Mouse (Mus musculus): ENCODE measurements around the gene Elovl5. TPM values are rescaled to one million over a fixed set of nuclear protein-coding genes. Genes with fewer than 3 reads are reported as not detected.
A peak's percentile ranks its signal among the peaks of the same experiment; 100 is the strongest.

Elovl5 gene
- polyA plus RNA-seq, 2 experiments = 59.1 to 72.7 TPM

DNA sequence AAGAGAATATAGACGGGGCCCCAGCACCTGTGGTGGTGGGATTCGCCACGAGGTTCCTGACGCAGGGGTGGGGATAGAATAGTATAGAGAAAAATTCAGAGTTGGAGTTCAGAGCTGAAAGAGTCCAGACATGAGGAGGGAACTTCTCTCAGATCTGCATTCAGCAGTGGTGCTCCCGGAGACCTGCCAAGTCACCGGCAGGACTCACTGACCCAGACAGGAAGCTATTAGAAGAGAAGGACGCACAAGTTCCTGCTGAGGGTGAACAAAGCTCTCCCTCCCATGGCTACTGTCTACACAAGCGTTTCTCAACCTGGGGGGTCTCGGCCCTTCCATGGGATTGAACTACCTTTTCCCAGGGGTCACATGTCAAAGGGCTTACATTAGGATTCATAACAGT lies 78.1 kb downstream of the Elovl5 start:
- no peak for TF ChIP-seq POLR2A (IDR thresholded peaks at IDR 0.05; ENCODE audit: borderline replicate concordance, extremely low read depth, insufficient read depth, insufficient read length)
- DNase-seq (ENCODE audit: low spot score) (no peak), ATAC-seq (ENCODE audit: low FRiP score, low read depth) (no peak)
- H3K4me1 ChIP-seq (ENCODE audit: control insufficient read depth, insufficient read depth, low read length) = no peaks in the 10 kb centered on the region
- WGBS = 83% methylated on average over 9 of the region's 9 CpGs
- H3K27ac ChIP-seq (replicated peaks; ENCODE audit: low read depth, low read length) = no peak overlapping the region
- H3K4me3 ChIP-seq (replicated peaks; ENCODE audit: low read length) = no peak overlapping the region
- H3K27me3 ChIP-seq (ENCODE audit: control insufficient read depth, insufficient read depth, low read length) = no peaks in the 10 kb centered on the region
- no peak overlapping the region for H3K9ac ChIP-seq (ENCODE audit: low read depth, low read length, severe bottlenecking)
- H3K36me3 ChIP-seq (ENCODE audit: control insufficient read depth, insufficient read depth, low read length) = no peaks in the 10 kb centered on the region
- H3K4me2 ChIP-seq (replicated peaks; ENCODE audit: low read depth, low read length, severe bottlenecking) = no peak overlapping the region
- no peaks in the 10 kb centered on the region for H3K9me3 ChIP-seq (ENCODE audit: control insufficient read depth, low read length)

DNA sequence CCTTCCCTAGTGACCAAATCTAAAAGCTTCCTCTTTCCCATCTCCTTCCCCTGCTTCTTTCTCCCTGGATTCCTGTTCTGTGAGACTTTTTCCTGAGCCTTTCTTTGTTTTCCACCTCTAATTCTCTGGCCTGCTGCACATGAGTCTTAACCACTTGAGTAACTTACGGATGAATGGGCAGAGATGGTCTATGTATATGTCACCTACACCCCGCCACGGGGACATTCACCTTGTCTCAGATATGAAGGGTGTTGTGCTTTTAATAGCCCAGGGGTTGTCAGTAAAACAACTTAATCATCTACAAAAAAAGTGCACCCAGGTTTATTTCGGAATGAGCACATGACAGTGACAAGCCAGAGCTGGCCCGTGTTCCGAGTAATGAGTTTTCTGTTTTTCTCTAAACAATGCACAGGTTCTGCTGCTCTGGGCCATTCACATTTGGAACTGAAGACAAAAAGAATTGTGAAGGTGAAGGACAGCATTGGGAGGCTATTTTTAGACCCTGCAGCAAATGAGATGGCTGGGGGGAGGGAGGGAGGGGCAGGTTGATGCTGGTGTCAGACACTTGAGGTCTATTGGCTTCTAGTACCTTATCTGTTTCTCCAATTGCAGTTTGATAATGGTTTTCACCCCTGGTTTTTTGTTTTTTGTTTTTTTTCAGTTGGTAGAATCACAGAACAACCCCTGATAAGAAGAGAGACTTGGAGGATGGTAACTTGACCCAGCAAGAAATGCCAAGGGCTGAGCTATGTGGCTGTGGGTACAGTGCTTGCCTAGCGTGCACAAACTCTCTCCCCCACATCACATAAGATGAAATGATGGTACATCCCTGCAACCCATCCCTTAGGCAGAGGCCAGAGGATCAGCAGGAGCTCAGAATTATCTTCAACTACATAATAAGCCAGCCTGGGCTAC lies 83.7 kb downstream of the Elovl5 start:
- Histone ChIP-seq H3K4me1 (ENCODE audit: control insufficient read depth, insufficient read depth, low read length) (no peaks in the 10 kb centered on the region), H3K27me3 (ENCODE audit: control insufficient read depth, insufficient read depth, low read length) (no peaks in the 10 kb centered on the region), H3K9me3 (ENCODE audit: control insufficient read depth, low read length) (no peaks in the 10 kb centered on the region), H3K27ac (replicated peaks; ENCODE audit: low read depth, low read length) (no peak overlapping the region), H3K36me3 (ENCODE audit: control insufficient read depth, insufficient read depth, low read length) (no peaks in the 10 kb centered on the region), H3K4me2 (replicated peaks; ENCODE audit: low read depth, low read length, severe bottlenecking) (no peak overlapping the region), H3K4me3 (replicated peaks; ENCODE audit: low read length) (no peak overlapping the region), H3K9ac (ENCODE audit: low read depth, low read length, severe bottlenecking) (no peak overlapping the region)
- TF ChIP-seq POLR2A (IDR thresholded peaks at IDR 0.05; ENCODE audit: borderline replicate concordance, extremely low read depth, insufficient read depth, insufficient read length) = no peak
- WGBS = 75% methylated on average over 7 of the region's 7 CpGs
- ATAC-seq (ENCODE audit: low FRiP score, low read depth) (no peak), DNase-seq (ENCODE audit: low spot score) (no peak)

DNA sequence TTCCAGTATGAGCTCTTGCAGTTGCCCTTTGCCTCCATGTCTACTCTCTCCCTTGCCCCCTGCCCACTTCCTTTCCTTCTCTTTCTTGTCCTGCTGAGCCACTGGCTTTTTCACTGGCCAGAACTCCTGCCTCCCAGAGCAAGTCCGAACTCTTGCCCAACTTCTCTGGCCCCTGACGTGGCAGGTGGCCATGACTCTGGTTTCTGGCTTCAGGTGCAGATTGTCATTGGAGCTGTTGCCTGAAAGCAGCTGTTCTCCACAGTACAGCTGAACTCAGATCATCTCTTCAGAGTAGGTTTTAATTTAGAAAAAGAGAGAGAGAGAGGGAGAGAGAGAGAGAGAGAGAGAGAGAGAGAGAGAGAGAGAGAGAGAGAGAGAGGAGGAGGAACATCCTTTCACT lies 86.1 kb downstream of the Elovl5 start:
- Histone ChIP-seq H3K9me3 (ENCODE audit: control insufficient read depth, low read length) (no peaks in the 10 kb centered on the region), H3K27ac (replicated peaks; ENCODE audit: low read depth, low read length) (no peak overlapping the region), H3K27me3 (ENCODE audit: control insufficient read depth, insufficient read depth, low read length) (no peaks in the 10 kb centered on the region), H3K36me3 (ENCODE audit: control insufficient read depth, insufficient read depth, low read length) (no peaks in the 10 kb centered on the region), H3K4me3 (replicated peaks; ENCODE audit: low read length) (no peak overlapping the region), H3K9ac (ENCODE audit: low read depth, low read length, severe bottlenecking) (no peak overlapping the region), H3K4me2 (replicated peaks; ENCODE audit: low read depth, low read length, severe bottlenecking) (no peak overlapping the region), H3K4me1 (ENCODE audit: control insufficient read depth, insufficient read depth, low read length) (no peaks in the 10 kb centered on the region; the same call in 1 of the 2 replicates)
- ATAC-seq (ENCODE audit: low FRiP score, low read depth) (no peak), DNase-seq (ENCODE audit: low spot score) (no peak)
- TF ChIP-seq POLR2A (IDR thresholded peaks at IDR 0.05; ENCODE audit: borderline replicate concordance, extremely low read depth, insufficient read depth, insufficient read length) = no peak
- 76% methylated on average over 2 of the region's 2 CpGs for WGBS

DNA sequence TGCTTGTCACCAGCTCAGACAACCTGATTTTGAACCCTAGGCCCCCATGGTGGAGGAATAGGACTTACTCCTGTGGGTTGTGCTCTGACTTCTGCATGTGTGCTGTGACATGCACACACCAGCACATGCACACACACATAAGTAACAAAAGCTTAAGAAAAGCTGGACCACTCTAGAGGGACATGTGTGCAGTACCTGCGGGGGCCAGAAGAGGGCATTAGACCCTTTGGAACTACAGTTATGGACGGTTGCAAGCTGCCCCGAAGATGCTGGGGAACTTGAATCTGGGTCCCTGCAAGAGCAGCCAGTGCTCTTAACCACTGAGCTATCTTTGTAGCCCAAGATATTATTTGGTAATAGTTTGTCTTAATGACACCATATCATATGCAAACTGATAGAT lies 88.3 kb downstream of the Elovl5 start:
- ATAC-seq (ENCODE audit: low FRiP score, low read depth) = no peak
- Histone ChIP-seq H3K27me3 (ENCODE audit: control insufficient read depth, insufficient read depth, low read length) (no peaks in the 10 kb centered on the region), H3K36me3 (ENCODE audit: control insufficient read depth, insufficient read depth, low read length) (no peaks in the 10 kb centered on the region), H3K4me2 (replicated peaks; ENCODE audit: low read depth, low read length, severe bottlenecking) (no peak overlapping the region), H3K4me1 (ENCODE audit: control insufficient read depth, insufficient read depth, low read length) (no peaks in the 10 kb centered on the region; the same call in 1 of the 2 replicates), H3K9me3 (ENCODE audit: control insufficient read depth, low read length) (no peaks in the 10 kb centered on the region), H3K4me3 (replicated peaks; ENCODE audit: low read length) (no peak overlapping the region), H3K9ac (ENCODE audit: low read depth, low read length, severe bottlenecking) (no peak overlapping the region), H3K27ac (replicated peaks; ENCODE audit: low read depth, low read length) (no peak overlapping the region)
- no peak for DNase-seq (ENCODE audit: low spot score)
- 62% methylated on average over 3 of the region's 3 CpGs for WGBS
- no peak for TF ChIP-seq POLR2A (IDR thresholded peaks at IDR 0.05; ENCODE audit: borderline replicate concordance, extremely low read depth, insufficient read depth, insufficient read length)

DNA sequence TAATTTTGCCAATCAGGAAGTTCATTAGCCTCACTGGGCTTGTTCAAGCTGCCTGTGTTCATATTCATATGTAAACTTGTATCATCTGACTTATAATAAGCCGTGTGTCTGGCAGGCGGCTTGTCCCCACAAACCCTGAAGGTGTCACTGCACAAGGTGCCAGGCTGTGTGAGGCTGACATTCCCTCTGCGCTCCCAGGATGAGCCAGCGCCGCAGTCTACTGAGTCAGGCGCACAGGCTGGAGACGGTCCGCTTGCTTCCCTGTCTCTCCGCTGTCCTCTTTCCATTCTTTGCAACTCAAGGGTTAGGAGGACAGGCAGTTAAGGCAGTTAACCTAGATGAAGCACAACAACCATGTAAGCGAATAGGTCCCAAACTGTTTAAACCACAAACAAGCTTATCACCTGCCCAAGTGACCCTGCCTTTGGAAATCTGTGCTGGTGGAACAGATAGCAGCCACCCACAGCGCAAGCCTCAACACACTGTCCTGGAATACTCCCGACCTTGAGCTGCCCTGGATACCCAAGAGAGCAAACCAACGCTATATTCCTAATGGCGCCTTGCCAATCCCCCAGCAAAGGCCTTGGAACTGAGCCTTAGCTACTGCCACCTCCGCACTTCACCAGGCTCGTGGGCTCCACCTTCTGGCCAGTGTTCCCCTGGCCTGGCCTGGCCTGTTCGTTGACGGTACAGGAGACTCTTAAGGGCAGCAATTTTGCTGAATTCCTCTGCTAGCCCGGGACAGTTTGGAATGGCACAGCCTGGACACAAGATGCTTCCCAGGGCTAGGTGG lies 89.2 kb downstream of the Elovl5 start:
- peak; percentile 63; the same call in 1 of the 2 replicates for ATAC-seq (ENCODE audit: low FRiP score, low read depth)
- H3K27ac ChIP-seq (replicated peaks; ENCODE audit: low read depth, low read length) = no peak overlapping the region
- H3K4me3 ChIP-seq (replicated peaks; ENCODE audit: low read length) = no peak overlapping the region
- DNase-seq (ENCODE audit: low spot score) = peak; percentile 85
- no peaks in the 10 kb centered on the region for H3K36me3 ChIP-seq (ENCODE audit: control insufficient read depth, insufficient read depth, low read length)
- H3K9me3 ChIP-seq (ENCODE audit: control insufficient read depth, low read length) = no peaks in the 10 kb centered on the region
- H3K9ac ChIP-seq (ENCODE audit: low read depth, low read length, severe bottlenecking) = no peak overlapping the region
- no peak overlapping the region for H3K4me2 ChIP-seq (replicated peaks; ENCODE audit: low read depth, low read length, severe bottlenecking)
- WGBS = 58% methylated on average over 19 of the region's 19 CpGs
- no peaks in the 10 kb centered on the region; the same call in 1 of the 2 replicates for H3K4me1 ChIP-seq (ENCODE audit: control insufficient read depth, insufficient read depth, low read length)
- no peak for TF ChIP-seq POLR2A (IDR thresholded peaks at IDR 0.05; ENCODE audit: borderline replicate concordance, extremely low read depth, insufficient read depth, insufficient read length)
- H3K27me3 ChIP-seq (ENCODE audit: control insufficient read depth, insufficient read depth, low read length) = no peaks in the 10 kb centered on the region
